Mouse (Mus musculus): ENCODE data around the gene Man1c1.

Gene Man1c1

GRCm38 (mm10) chr4:134511730-134512129 is 192.4 kb downstream of the Man1c1 start:
- DNase-seq (ENCODE audit: low spot score in 2 of 2), result no peak
